Mouse (Mus musculus) kidney, postnatal 10 days (tissue): ENCODE data around the gene Mtrf1.
A peak's percentile ranks its signal among the peaks of the same experiment; 100 is the strongest.

Experiments
- DNase-seq: peaks from one replicate; pipeline ENCODE4 v3.0.0; 2021; ENCODE audit warnings: mixed read lengths

The Mtrf1 gene

GRCm38 (mm10) chr14:79397321-79398122, at the start of gene Mtrf1:
TSS of gene Mtrf1 (plus strand) at chr14:79397772.
- peak; percentile 74 for DNase-seq

GRCm38 (mm10) chr14:79358055-79358454, 39.5 kb upstream of the Mtrf1 start:
- no peak for DNase-seq

- no peak for DNase-seq
Measured at GRCm38 (mm10) chr14:79377041-79377440, 20.5 kb upstream of the Mtrf1 start.

GRCm38 (mm10) chr14:79383120-79383519, 14.5 kb upstream of the Mtrf1 start:
- DNase-seq: no peak

- DNase-seq: no peak
Measured at GRCm38 (mm10) chr14:79388304-79388703, 9.3 kb upstream of the Mtrf1 start.

- DNase-seq: peak; percentile 24
Measured at GRCm38 (mm10) chr14:79389438-79390264, 7.9 kb upstream of the Mtrf1 start.

GRCm38 (mm10) chr14:79390265-79390926, 7.2 kb upstream of the Mtrf1 start, which contains the start of gene Naa16:
TSS of gene Naa16 (minus strand) at chr14:79390778.
- DNase-seq: peak; percentile 98

- no peak for DNase-seq
Measured at GRCm38 (mm10) chr14:79393289-79393688, 4.3 kb upstream of the Mtrf1 start.

- DNase-seq: peak; percentile 40
Measured at GRCm38 (mm10) chr14:79394564-79394963, 3.0 kb upstream of the Mtrf1 start.

GRCm38 (mm10) chr14:79407641-79408040, 10.1 kb downstream of the Mtrf1 start:
- DNase-seq: no peak

GRCm38 (mm10) chr14:79409278-79409830, 11.8 kb downstream of the Mtrf1 start:
- no peak for DNase-seq

- DNase-seq: no peak
Measured at GRCm38 (mm10) chr14:79410662-79411061, 13.1 kb downstream of the Mtrf1 start.

GRCm38 (mm10) chr14:79413121-79413520, 15.5 kb downstream of the Mtrf1 start:
- DNase-seq: no peak

- DNase-seq: no peak
Measured at GRCm38 (mm10) chr14:79420083-79420685, 22.6 kb downstream of the Mtrf1 start.

- DNase-seq: peak; percentile 95
Measured at GRCm38 (mm10) chr14:79425979-79426729, 28.6 kb downstream of the Mtrf1 start, which contains the start of gene Kbtbd7. TSS of gene Kbtbd7 (plus strand) at chr14:79426511.

GRCm38 (mm10) chr14:79426730-79427365, 29.3 kb downstream of the Mtrf1 start:
- peak; percentile 26 for DNase-seq

- DNase-seq: no peak
Measured at GRCm38 (mm10) chr14:79434068-79434467, 36.5 kb downstream of the Mtrf1 start.

- no peak for DNase-seq
Measured at GRCm38 (mm10) chr14:79440655-79441054, 43.1 kb downstream of the Mtrf1 start.

- DNase-seq: no peak
Measured at GRCm38 (mm10) chr14:79441441-79441840, 43.9 kb downstream of the Mtrf1 start.

- DNase-seq: no peak
Measured at GRCm38 (mm10) chr14:79444601-79445000, 47.0 kb downstream of the Mtrf1 start.

GRCm38 (mm10) chr14:79445055-79445620, 47.6 kb downstream of the Mtrf1 start:
- DNase-seq: no peak
